Comparison of ENCODE assay signal across 31 mouse cellular contexts in genomic region chr5:9352646-9353045, GRCm38 (mm10).
A peak's percentile ranks its signal among the peaks of the same experiment; 100 is the strongest.
DNase-seq lines count a peak whose midpoint lies in the region; ATAC-seq and TF ChIP-seq lines count a peak whose summit lies in the region.
"Had no signal": no experiment of that assay in that cellular context is flagged by ENCODE, and none has a peak within 500 bp of the region (broad histone marks: within the 10 kb centered on the region; RNA-seq: fewer than 3 reads in every experiment).

No protein-coding gene starts in this region.

- H3K27me3 ChIP-seq in forebrain, embryonic 16.5 days (replicated peaks; ENCODE audit: control insufficient read depth, insufficient read depth, low read length) = no peaks in the 10 kb centered on the region
- H3K27me3 ChIP-seq in forebrain, embryonic 10.5 days (ENCODE audit: poor library complexity, severe bottlenecking) = no peaks in the 10 kb centered on the region
- no peaks in the 10 kb centered on the region for H3K27me3 ChIP-seq in midbrain, embryonic 13.5 days
- H3K27me3 ChIP-seq in midbrain, embryonic 10.5 days (ENCODE audit: low read depth, poor library complexity, severe bottlenecking) = no peaks in the 10 kb centered on the region
- no peaks in the 10 kb centered on the region for H3K27me3 ChIP-seq in midbrain, postnatal 0 days (ENCODE audit: insufficient read depth, low read length)
- H3K27me3 ChIP-seq: CH12.LX; embryonic facial prominence, embryonic 12.5 days; embryonic facial prominence, embryonic 15.5 days; forebrain, embryonic 12.5 days; heart, embryonic 12.5 days; heart, embryonic 15.5 days; hindbrain, embryonic 13.5 days; Patski had no signal

- WGBS in forebrain, embryonic 16.5 days = 27% methylated on average over 1 of the region's 1 CpGs
- WGBS in forebrain, embryonic 10.5 days = 30% methylated on average over 1 of the region's 1 CpGs
- 3% methylated on average over 1 of the region's 1 CpGs for WGBS in midbrain, embryonic 13.5 days
- 24% methylated on average over 1 of the region's 1 CpGs for WGBS in midbrain, embryonic 10.5 days
- WGBS in midbrain, postnatal 0 days = 12% methylated on average over 1 of the region's 1 CpGs

- no peaks in the 10 kb centered on the region; the same call in 1 of the 2 replicates for H3K4me1 ChIP-seq in forebrain, embryonic 16.5 days (replicated peaks; ENCODE audit: control insufficient read depth, insufficient read depth, low read length)
- H3K4me1 ChIP-seq in forebrain, embryonic 10.5 days = no peaks in the 10 kb centered on the region
- H3K4me1 ChIP-seq in midbrain, embryonic 13.5 days (replicated peaks) = peaks cover 7% of the 10 kb centered on the region
- H3K4me1 ChIP-seq in midbrain, embryonic 10.5 days = no peaks in the 10 kb centered on the region
- no peaks in the 10 kb centered on the region; the same call in 1 of the 2 replicates for H3K4me1 ChIP-seq in midbrain, postnatal 0 days (ENCODE audit: insufficient read depth, low read length)
- H3K4me1 ChIP-seq: embryonic facial prominence, embryonic 12.5 days; embryonic facial prominence, embryonic 15.5 days; heart, embryonic 12.5 days; heart, embryonic 15.5 days; hindbrain, embryonic 10.5 days had no signal

- no peak overlapping the region for H3K4me2 ChIP-seq in forebrain, embryonic 16.5 days (ENCODE audit: low read length)
- H3K4me2 ChIP-seq in midbrain, embryonic 13.5 days (replicated peaks) = no peak overlapping the region
- H3K4me2 ChIP-seq in midbrain, postnatal 0 days (ENCODE audit: low read depth, low read length, poor library complexity, severe bottlenecking) = no peak overlapping the region
- H3K4me2 ChIP-seq: embryonic facial prominence, embryonic 12.5 days; embryonic facial prominence, embryonic 15.5 days; forebrain, embryonic 12.5 days; heart, embryonic 12.5 days; heart, embryonic 15.5 days; hindbrain, embryonic 13.5 days had no signal

- no peak for TF ChIP-seq CTCF in midbrain, postnatal 0 days (IDR thresholded peaks at IDR 0.05)

- no peak overlapping the region for H3K4me3 ChIP-seq in forebrain, embryonic 16.5 days (replicated peaks; ENCODE audit: low read length)
- no peak overlapping the region for H3K4me3 ChIP-seq in forebrain, embryonic 10.5 days
- no peak overlapping the region for H3K4me3 ChIP-seq in midbrain, embryonic 13.5 days (replicated peaks)
- H3K4me3 ChIP-seq in midbrain, embryonic 10.5 days = no peak overlapping the region
- no peak overlapping the region for H3K4me3 ChIP-seq in midbrain, postnatal 0 days (ENCODE audit: low read depth, low read length)
- H3K4me3 ChIP-seq: embryonic facial prominence, embryonic 12.5 days; embryonic facial prominence, embryonic 15.5 days; forebrain, embryonic 12.5 days; gastrocnemius, adult 2 months; heart, embryonic 12.5 days; heart, embryonic 15.5 days; hindbrain, embryonic 10.5 days; hindbrain, embryonic 13.5 days had no signal

- no peak overlapping the region for H3K27ac ChIP-seq in forebrain, embryonic 16.5 days (ENCODE audit: low read length)
- H3K27ac ChIP-seq in forebrain, embryonic 10.5 days = no peak overlapping the region
- no peak overlapping the region for H3K27ac ChIP-seq in midbrain, embryonic 13.5 days
- H3K27ac ChIP-seq in midbrain, embryonic 10.5 days (replicated peaks) = no peak overlapping the region
- H3K27ac ChIP-seq in midbrain, postnatal 0 days (ENCODE audit: low read depth, low read length) = no peak overlapping the region
- H3K27ac ChIP-seq: embryonic facial prominence, embryonic 12.5 days; embryonic facial prominence, embryonic 15.5 days; forebrain, embryonic 12.5 days; gastrocnemius, adult 2 months; heart, embryonic 15.5 days; hindbrain, embryonic 10.5 days; hindbrain, embryonic 13.5 days; hindbrain, postnatal 0 days had no signal

- ATAC-seq in forebrain, embryonic 16.5 days = 0 out of 2 replicates have a peak, but pooled peaks have one; percentile 42
- 0 out of 2 replicates have a peak, but pooled peaks have one; percentile 51 for ATAC-seq in midbrain, embryonic 13.5 days
- peak; percentile 17; the same call in 1 of the 2 replicates for ATAC-seq in midbrain, postnatal 0 days (ENCODE audit: low FRiP score)
- ATAC-seq: hindbrain, postnatal 0 days; inflammation-experienced regulatory T-cells, adult 6 months; intestine, embryonic 16.5 days; Patski had no signal

- no peak for DNase-seq in forebrain, embryonic 10.5 days (ENCODE audit: extremely low spot score, low spot score)
- no peak for DNase-seq in midbrain, embryonic 10.5 days (ENCODE audit: low spot score)
- DNase-seq in midbrain, postnatal 0 days (ENCODE audit: low spot score) = no peak
- DNase-seq in thymus, adult 18-20 months = no peak
- DNase-seq: adrenal gland, postnatal 10 days; adrenal gland, postnatal 36 days; B cell, adult 2 months; cerebellum, adult 11 months; cerebellum, adult 2 months; cerebellum, adult 9-11 months; cerebellum, postnatal 25 days; gastrocnemius, adult 2 months; gastrocnemius, postnatal 14 days; heart, adult 18-20 months; heart, postnatal 10 days; heart, postnatal 36 days had no signal

- no peak overlapping the region for H3K9ac ChIP-seq in forebrain, embryonic 16.5 days (replicated peaks; ENCODE audit: low read depth, low read length)
- no peak overlapping the region for H3K9ac ChIP-seq in midbrain, embryonic 13.5 days (replicated peaks)
- H3K9ac ChIP-seq in midbrain, postnatal 0 days (replicated peaks; ENCODE audit: low read length, poor library complexity, severe bottlenecking) = no peak overlapping the region
- H3K9ac ChIP-seq: embryonic facial prominence, embryonic 12.5 days; embryonic facial prominence, embryonic 15.5 days; forebrain, embryonic 12.5 days; heart, embryonic 12.5 days; heart, embryonic 15.5 days; hindbrain, embryonic 13.5 days had no signal

- no peaks in the 10 kb centered on the region for H3K36me3 ChIP-seq in forebrain, embryonic 16.5 days (ENCODE audit: control insufficient read depth, insufficient read depth)
- H3K36me3 ChIP-seq in forebrain, embryonic 10.5 days (replicated peaks) = no peaks in the 10 kb centered on the region
- no peaks in the 10 kb centered on the region for H3K36me3 ChIP-seq in midbrain, embryonic 13.5 days
- no peaks in the 10 kb centered on the region for H3K36me3 ChIP-seq in midbrain, embryonic 10.5 days
- no peaks in the 10 kb centered on the region for H3K36me3 ChIP-seq in midbrain, postnatal 0 days (ENCODE audit: insufficient read depth, low read length)
- H3K36me3 ChIP-seq: embryonic facial prominence, embryonic 12.5 days; embryonic facial prominence, embryonic 15.5 days; forebrain, embryonic 12.5 days; G1E; heart, embryonic 12.5 days; heart, embryonic 15.5 days; hindbrain, embryonic 10.5 days; hindbrain, embryonic 13.5 days had no signal

- no peaks in the 10 kb centered on the region for H3K9me3 ChIP-seq in forebrain, embryonic 16.5 days (ENCODE audit: control insufficient read depth, low read length)
- H3K9me3 ChIP-seq in forebrain, embryonic 10.5 days = no peaks in the 10 kb centered on the region
- no peaks in the 10 kb centered on the region for H3K9me3 ChIP-seq in midbrain, embryonic 13.5 days
- H3K9me3 ChIP-seq in midbrain, embryonic 10.5 days (replicated peaks) = no peaks in the 10 kb centered on the region
- no peaks in the 10 kb centered on the region for H3K9me3 ChIP-seq in midbrain, postnatal 0 days (ENCODE audit: low read length)
- H3K9me3 ChIP-seq: embryonic facial prominence, embryonic 12.5 days; embryonic facial prominence, embryonic 15.5 days; forebrain, embryonic 12.5 days; G1E; heart, embryonic 12.5 days; heart, embryonic 15.5 days; hindbrain, embryonic 10.5 days; hindbrain, embryonic 13.5 days had no signal
